Comparison of ENCODE assay signal across 8 mouse cellular contexts in genomic region chr11:75651426-75652221, GRCm38 (mm10). TPM values are rescaled to one million over a fixed set of nuclear protein-coding genes. Genes with fewer than 3 reads are reported as not detected.
DNase-seq lines count a peak whose midpoint lies in the region; ATAC-seq and TF ChIP-seq lines count a peak whose summit lies in the region.

No protein-coding gene starts in this region.

- peak overlapping the region; percentile 85 for H3K4me2 ChIP-seq in heart, embryonic 14.5 days (ENCODE audit: low read length)
- H3K4me2 ChIP-seq in liver, embryonic 14.5 days (ENCODE audit: low read depth), result peak overlapping the region; percentile 96
- H3K4me2 ChIP-seq in neural tube, embryonic 12.5 days (replicated peaks), result peak overlapping the region; percentile 88

- TF ChIP-seq EP300 in liver, embryonic 14.5 days (IDR thresholded peaks at IDR 0.05; ENCODE audit: low read depth), result no peak

- no peaks in the 10 kb centered on the region for H3K27me3 ChIP-seq in heart, embryonic 14.5 days (ENCODE audit: control insufficient read depth, insufficient read depth, low read length)
- H3K27me3 ChIP-seq in liver, embryonic 14.5 days (ENCODE audit: control insufficient read depth, insufficient read depth, low read length), result no peaks in the 10 kb centered on the region
- peaks cover 29% of the 10 kb centered on the region for H3K27me3 ChIP-seq in neural tube, embryonic 12.5 days (replicated peaks)

- peak overlapping the region; percentile 79 to 94 for H3K4me3 ChIP-seq in heart, embryonic 14.5 days (ENCODE audit: control insufficient read depth in 1 of 2, insufficient read depth in 1 of 2, low read depth in 1 of 2, low read length in 2 of 2)
- H3K4me3 ChIP-seq in liver, embryonic 14.5 days (ENCODE audit: insufficient read depth in 1 of 2, low read depth in 2 of 2, low read length in 2 of 2), result peak overlapping the region; percentile 84 to 85
- H3K4me3 ChIP-seq in neural tube, embryonic 12.5 days, result peak overlapping the region; percentile 56

- 0 out of 2 replicates have a peak, but pooled peaks have one; percentile 33 for TF ChIP-seq POLR2A in brain, embryonic 14.5 days (IDR thresholded peaks at IDR 0.05; ENCODE audit: borderline replicate concordance, extremely low read depth, insufficient read depth, insufficient read length, poor library complexity, severe bottlenecking)

- H3K27ac ChIP-seq in heart, embryonic 14.5 days (replicated peaks in 1 of 2; ENCODE audit: control insufficient read depth in 1 of 2, insufficient read depth in 1 of 2, low read depth in 2 of 2, low read length in 2 of 2), result peak overlapping the region; percentile 94 to 96
- peak overlapping the region; percentile 85 for H3K27ac ChIP-seq in liver, embryonic 14.5 days
- 0 out of 2 replicates have a peak overlapping the region, but pooled peaks have one; percentile 10 for H3K27ac ChIP-seq in neural tube, embryonic 12.5 days

- TF ChIP-seq CTCF in brain, embryonic 14.5 days (IDR thresholded peaks at IDR 0.05; ENCODE audit: borderline replicate concordance, extremely low read depth, insufficient read depth, insufficient read length), result no peak
- peak; percentile 21; the same call in 1 of the 2 replicates for TF ChIP-seq CTCF in liver, embryonic 14.5 days (IDR thresholded peaks at IDR 0.05; ENCODE audit: low read depth)

- under 1% methylated on average over 51 of the region's 54 CpGs for WGBS in heart, embryonic 14.5 days
- under 1% methylated on average over 54 of the region's 54 CpGs for WGBS in liver, embryonic 14.5 days (ENCODE audit: insufficient replicate concordance)
- under 1% methylated on average over 54 of the region's 54 CpGs for WGBS in neural tube, embryonic 12.5 days

- peak overlapping the region; percentile 92 for H3K9ac ChIP-seq in heart, embryonic 14.5 days (ENCODE audit: low read length)
- peak overlapping the region; percentile 94 for H3K9ac ChIP-seq in liver, embryonic 14.5 days (replicated peaks)
- H3K9ac ChIP-seq in neural tube, embryonic 12.5 days, result peak overlapping the region; percentile 75

- H3K4me1 ChIP-seq in heart, embryonic 14.5 days (ENCODE audit: control insufficient read depth in 2 of 2, insufficient read depth in 2 of 2, low read length in 2 of 2), result peaks cover 49 to 53% of the 10 kb centered on the region in 2 experiments
- H3K4me1 ChIP-seq in liver, embryonic 14.5 days (replicated peaks; ENCODE audit: control insufficient read depth in 2 of 2, insufficient read depth in 2 of 2, low read length in 1 of 2), result peaks cover 40 to 54% of the 10 kb centered on the region in 2 experiments
- peaks cover 34% of the 10 kb centered on the region for H3K4me1 ChIP-seq in neural tube, embryonic 12.5 days

- H3K9me3 ChIP-seq in heart, embryonic 14.5 days (ENCODE audit: control insufficient read depth, low read length), result no peaks in the 10 kb centered on the region
- H3K9me3 ChIP-seq in liver, embryonic 14.5 days (ENCODE audit: control insufficient read depth, low read length), result no peaks in the 10 kb centered on the region
- H3K9me3 ChIP-seq in neural tube, embryonic 12.5 days, result no peaks in the 10 kb centered on the region

- ATAC-seq in CD4-positive, CD25-positive, alpha-beta regulatory T cell, adult 4 months, result peak; percentile 61
- peak; percentile 69 for ATAC-seq in erythroid progenitor cell, adult 5-6 weeks (replicated peaks; ENCODE audit: low FRiP score, poor library complexity, severe bottlenecking)
- peak; percentile 52 for ATAC-seq in heart, embryonic 14.5 days (ENCODE audit: insufficient number of reproducible peaks, insufficient read depth, low FRiP score, low read depth)
- ATAC-seq in liver, embryonic 14.5 days (ENCODE audit: insufficient read depth), result peak; percentile 81
- ATAC-seq in neural tube, embryonic 12.5 days (ENCODE audit: low FRiP score, low read depth), result peak; percentile 51

- H3K36me3 ChIP-seq in heart, embryonic 14.5 days (ENCODE audit: control insufficient read depth, insufficient read depth, low read length), result 0 out of 2 replicates have a peak, but pooled peaks cover 2% of the 10 kb centered on the region
- no peaks in the 10 kb centered on the region for H3K36me3 ChIP-seq in liver, embryonic 14.5 days (replicated peaks; ENCODE audit: control insufficient read depth, insufficient read depth, low read depth)
- no peaks in the 10 kb centered on the region for H3K36me3 ChIP-seq in neural tube, embryonic 12.5 days

- DNase-seq in brain, embryonic 14.5 days (ENCODE audit: low read depth), result peak; percentile 69
- peak; percentile 91 for DNase-seq in kidney, postnatal 10 days
- DNase-seq in liver, embryonic 14.5 days (ENCODE audit: low read depth in 3 of 3, low spot score in 3 of 3), result peak; percentile 64 to 69 (median 66)
- DNase-seq in telencephalon, adult 2 months (ENCODE audit: low read depth, low spot score), result peak; percentile 71

RNA-seq across cellular contexts. Expression of gene Myo1c, which starts 1.3 kb away (rescaled TPM):
- 10 to 100 TPM; 16.2 to 30.4 TPM for polyA plus RNA-seq in CD4-positive, CD25-positive, alpha-beta regulatory T cell, adult 4 months (2017; shearing (Covaris generic))
- 12.2 and 14.1 TPM in 2 replicates for polyA plus RNA-seq in brain, embryonic 14.5 days (2012; rRNA removed)
- 15.5 and 22.2 TPM in 2 replicates for total RNA-seq in erythroid progenitor cell, adult 5-6 weeks (2015; ENCODE audit: low replicate concordance)
- 17.3 and 21.2 TPM in 2 replicates for total RNA-seq in erythroid progenitor cell, adult 5-6 weeks (2017; ENCODE audit: low replicate concordance)
- polyA plus RNA-seq in heart, embryonic 14.5 days (2014; fragmentation: Nextera tagmentation; extraction: Ambion mirVana), result 47.5 and 49.6 TPM in 2 replicates
- polyA plus RNA-seq in liver, embryonic 14.5 days (2012; rRNA removed), result 12.8 and 14.4 TPM in 2 replicates
- 12.6 and 16.3 TPM in 2 replicates for polyA plus RNA-seq in liver, embryonic 14.5 days (2014; fragmentation: Nextera tagmentation; extraction: Ambion mirVana)
- polyA plus RNA-seq in neural tube, embryonic 12.5 days (2016; fragmentation: Nextera tagmentation; extraction: Ambion mirVana), result 14.0 and 16.8 TPM in 2 replicates

RNA-seq across cellular contexts. Expression of gene Inpp5k, which starts 20.8 kb away (rescaled TPM):
- 100 to 1,000 TPM; 123 to 160 TPM for polyA plus RNA-seq in CD4-positive, CD25-positive, alpha-beta regulatory T cell, adult 4 months (2017; shearing (Covaris generic))
- 53.7 and 63.8 TPM in 2 replicates for polyA plus RNA-seq in brain, embryonic 14.5 days (2012; rRNA removed)
- total RNA-seq in erythroid progenitor cell, adult 5-6 weeks (2015; ENCODE audit: low replicate concordance), result 36.8 and 78.8 TPM in 2 replicates
- total RNA-seq in erythroid progenitor cell, adult 5-6 weeks (2017; ENCODE audit: low replicate concordance), result 38.4 and 46.3 TPM in 2 replicates
- 29.4 and 30.7 TPM in 2 replicates for polyA plus RNA-seq in heart, embryonic 14.5 days (2014; fragmentation: Nextera tagmentation; extraction: Ambion mirVana)
- 10.8 and 13.0 TPM in 2 replicates for polyA plus RNA-seq in liver, embryonic 14.5 days (2012; rRNA removed)
- polyA plus RNA-seq in liver, embryonic 14.5 days (2014; fragmentation: Nextera tagmentation; extraction: Ambion mirVana), result 16.3 and 17.0 TPM in 2 replicates
- polyA plus RNA-seq in neural tube, embryonic 12.5 days (2016; fragmentation: Nextera tagmentation; extraction: Ambion mirVana), result 31.4 and 31.5 TPM in 2 replicates

RNA-seq across cellular contexts. Expression of gene Crk, which starts 27.4 kb away (rescaled TPM):
- 10 to 100 TPM; 10.4 to 15.3 TPM for polyA plus RNA-seq in CD4-positive, CD25-positive, alpha-beta regulatory T cell, adult 4 months (2017; shearing (Covaris generic))
- polyA plus RNA-seq in brain, embryonic 14.5 days (2012; rRNA removed), result 86.9 and 91.0 TPM in 2 replicates
- 32.1 and 41.5 TPM in 2 replicates for total RNA-seq in erythroid progenitor cell, adult 5-6 weeks (2015; ENCODE audit: low replicate concordance)
- 43.8 and 83.8 TPM in 2 replicates for total RNA-seq in erythroid progenitor cell, adult 5-6 weeks (2017; ENCODE audit: low replicate concordance)
- polyA plus RNA-seq in heart, embryonic 14.5 days (2014; fragmentation: Nextera tagmentation; extraction: Ambion mirVana), result 86.0 and 88.2 TPM in 2 replicates
- 15.0 and 20.1 TPM in 2 replicates for polyA plus RNA-seq in liver, embryonic 14.5 days (2012; rRNA removed)
- polyA plus RNA-seq in liver, embryonic 14.5 days (2014; fragmentation: Nextera tagmentation; extraction: Ambion mirVana), result 24.5 and 27.7 TPM in 2 replicates
- polyA plus RNA-seq in neural tube, embryonic 12.5 days (2016; fragmentation: Nextera tagmentation; extraction: Ambion mirVana), result 127 and 137 TPM in 2 replicates

Comparison
In these comparisons a context has a peak if more than half of its experiments do, and no peak if none do; other contexts are left out.
1. Peak in every context shown above with its lines: DNase-seq, ATAC-seq, H3K4me3 ChIP-seq and H3K27ac ChIP-seq.
2. H3K27ac ChIP-seq: peak in every context shown above with its lines; median percentile 95 in heart, embryonic 14.5 days; 85 in liver, embryonic 14.5 days; 10 in neural tube, embryonic 12.5 days.